Mouse (Mus musculus) liver, postnatal 0 days (tissue): ENCODE results near the gene Cpeb4. TPM values are rescaled to one million over a fixed set of nuclear protein-coding genes. Genes with fewer than 3 reads are reported as not detected.
"Not testable (repeated sequence)": the region's sequence is repeated elsewhere in the genome, so short reads cannot be mapped to it uniquely, and the experiment has no call there.

Experiments
- ATAC-seq: fragments of 200-750 bp; cut with Nextera tagmentation; 2 replicates; pipeline ENCODE4 v1.8.0; 2017; ENCODE audit warnings: mild to moderate bottlenecking, moderate library complexity
- DNase-seq: peaks from one replicate; pipeline ENCODE4 v3.0.0-alpha.2; 2016
- H3K27ac ChIP-seq: fragments of 300-500 bp; sonication (generic); 2 replicates; pipeline ENCODE4 v1.5.1; 2014; ENCODE audit warnings: antibody characterized with exemption, moderate library complexity, mild to moderate bottlenecking, low read depth
- H3K27me3 ChIP-seq: fragments of 300-500 bp; sonication (generic); 2 replicates; pipeline ENCODE4 v1.6.1; 2014; ENCODE audit warnings: low read length, control low read depth, mixed read lengths; ENCODE audit not compliant: insufficient read depth
- H3K36me3 ChIP-seq: fragments of 300-500 bp; sonication (generic); replicated peaks from 2 replicates; pipeline ENCODE4 v1.6.1; 2014; ENCODE audit warnings: mild to moderate bottlenecking, control low read depth, low read length, moderate library complexity, mixed read lengths; ENCODE audit not compliant: insufficient read depth
- H3K4me1 ChIP-seq: fragments of 300-500 bp; sonication (generic); 2 replicates; pipeline ENCODE4 v1.6.1; 2014; ENCODE audit warnings: antibody characterized with exemption, mild to moderate bottlenecking, control low read depth; ENCODE audit not compliant: insufficient read depth
- H3K4me2 ChIP-seq: fragments of 300-500 bp; sonication (generic); 2 replicates; pipeline ENCODE4 v1.6.1; 2014; ENCODE audit warnings: low read depth, mild to moderate bottlenecking, low read length, moderate library complexity, mixed read lengths
- H3K4me3 ChIP-seq: fragments of 300-500 bp; sonication (generic); 2 replicates; pipeline ENCODE4 v1.5.1; 2014; ENCODE audit warnings: low read depth, low read length
- H3K9ac ChIP-seq: fragments of 300-500 bp; sonication (generic); replicated peaks from 2 replicates; pipeline ENCODE4 v1.6.1; 2014; ENCODE audit warnings: mild to moderate bottlenecking, moderate library complexity
- H3K9me3 ChIP-seq: fragments of 300-500 bp; sonication (generic); 2 replicates; pipeline ENCODE4 v1.6.1; 2016; ENCODE audit warnings: mild to moderate bottlenecking, control low read depth, low read length, mixed read lengths
- CTCF ChIP-seq: sonication (generic); IDR thresholded peaks from 2 replicates; pipeline ENCODE4 v1.5.1; 2016; ENCODE audit warnings: antibody characterized with exemption, low read depth
- EP300 ChIP-seq: IDR thresholded peaks from 2 replicates; pipeline ENCODE4 v1.6.1; 2016; ENCODE audit warnings: antibody characterized with exemption, low read depth, mild to moderate bottlenecking
- WGBS: fragments of 180-500 bp; shearing (Covaris S2); extraction: QIAGEN DNeasy Blood & Tissue Kit; methylation state at CpG from one replicate; pipeline ENCODE4 v1.1.7; 2014; ENCODE audit not compliant: insufficient replicate concordance; 5-methylcytosine and 5-hydroxymethylcytosine counted together
- polyA plus RNA-seq: library from polyadenylated mRNA; unstranded; fragments of >200 nt; fragmentation: Nextera tagmentation; extraction: Ambion mirVana; gene quantifications from 2 replicates; pipeline ENCODE4 v1.2.1, GENCODE M21; 2015

Gene Cpeb4
- polyA plus RNA-seq, 1 experiment from 2014 or later, result 10.0 TPM

- H3K27ac ChIP-seq, result peak overlapping the region; percentile 91
These were observed 28.2 kb upstream of the Cpeb4 start for GRCm38 (mm10) chr11:31843834-31844188.

GRCm38 (mm10) chr11:31845111-31845510, 26.9 kb upstream of the Cpeb4 start:
- H3K9me3 ChIP-seq, H3K27me3 ChIP-seq, DNase-seq, ATAC-seq, H3K4me3 ChIP-seq, H3K36me3 ChIP-seq: not testable (repeated sequence)
- Histone ChIP-seq H3K9ac (0 out of 2 replicates have a peak overlapping the region, but pooled peaks have one; percentile 41), H3K27ac (peak overlapping the region; percentile 91), H3K4me1 (peaks cover 53% of the 10 kb centered on the region), H3K4me2 (0 out of 2 replicates have a peak overlapping the region, but pooled peaks have one; percentile 49)
- 85% methylated on average over 1 of the region's 1 CpGs for WGBS
- peak; percentile 50 for TF ChIP-seq EP300

More at GRCm38 (mm10) chr11:31843834-31844188, 28.2 kb upstream of the Cpeb4 start:
- Histone ChIP-seq H3K4me1 (peaks cover 53% of the 10 kb centered on the region), H3K4me2 (peak overlapping the region; percentile 49), H3K4me3 (no peak overlapping the region), H3K36me3 (no peaks in the 10 kb centered on the region), H3K9me3 (no peaks in the 10 kb centered on the region), H3K9ac (peak overlapping the region; percentile 41; the same call in 1 of the 2 replicates), H3K27me3 (no peaks in the 10 kb centered on the region)
- ATAC-seq (peak; percentile 99), DNase-seq (peak; percentile 82)
- TF ChIP-seq EP300, result peak; percentile 100
- TF ChIP-seq CTCF, result no peak
- 54% methylated on average over 5 of the region's 5 CpGs for WGBS

GRCm38 (mm10) chr11:31846771-31847468, 25.1 kb upstream of the Cpeb4 start:
- Histone ChIP-seq H3K27ac (no peak overlapping the region), H3K9me3 (no peaks in the 10 kb centered on the region), H3K36me3 (no peaks in the 10 kb centered on the region), H3K4me3 (no peak overlapping the region), H3K9ac (no peak overlapping the region), H3K4me2 (no peak overlapping the region), H3K4me1 (peaks cover 52% of the 10 kb centered on the region), H3K27me3 (no peaks in the 10 kb centered on the region)
- ATAC-seq, result no peak
- DNase-seq, result no peak
- TF ChIP-seq EP300 (no peak), CTCF (no peak)
- 85% methylated on average over 9 of the region's 9 CpGs for WGBS

- DNase-seq, result no peak
- 89% methylated on average over 5 of the region's 5 CpGs for WGBS
- Histone ChIP-seq H3K9ac (no peak overlapping the region), H3K27ac (no peak overlapping the region), H3K27me3 (no peaks in the 10 kb centered on the region), H3K4me2 (no peak overlapping the region), H3K4me1 (peaks cover 51% of the 10 kb centered on the region), H3K9me3 (no peaks in the 10 kb centered on the region), H3K36me3 (no peaks in the 10 kb centered on the region), H3K4me3 (no peak overlapping the region)
- TF ChIP-seq CTCF (no peak), EP300 (no peak)
- ATAC-seq, result no peak
These were observed 24.6 kb upstream of the Cpeb4 start for GRCm38 (mm10) chr11:31847469-31847805.

- no peak for TF ChIP-seq CTCF
- Histone ChIP-seq H3K4me3 (no peak overlapping the region), H3K9me3 (no peaks in the 10 kb centered on the region), H3K27me3 (no peaks in the 10 kb centered on the region), H3K9ac (no peak overlapping the region; the same call in 1 of the 2 replicates), H3K4me1 (peaks cover 42% of the 10 kb centered on the region), H3K36me3 (no peaks in the 10 kb centered on the region), H3K27ac (no peak overlapping the region), H3K4me2 (no peak overlapping the region)
- WGBS, result 85% methylated on average over 4 of the region's 4 CpGs
- no peak for DNase-seq
- no peak for ATAC-seq
These were observed 23.3 kb upstream of the Cpeb4 start for GRCm38 (mm10) chr11:31848725-31849124.

GRCm38 (mm10) chr11:31850156-31850775, 21.7 kb upstream of the Cpeb4 start:
- Histone ChIP-seq H3K36me3 (no peaks in the 10 kb centered on the region), H3K4me1 (peaks cover 31% of the 10 kb centered on the region), H3K9ac (no peak overlapping the region), H3K27ac (no peak overlapping the region; the same call in 1 of the 2 replicates), H3K9me3 (no peaks in the 10 kb centered on the region), H3K27me3 (no peaks in the 10 kb centered on the region), H3K4me2 (no peak overlapping the region), H3K4me3 (no peak overlapping the region)
- ATAC-seq (no peak), DNase-seq (no peak)
- no peak for TF ChIP-seq EP300
- no peak for TF ChIP-seq CTCF
- 72% methylated on average over 3 of the region's 3 CpGs for WGBS
